Mouse (Mus musculus): ENCODE data around the gene Tulp1. TPM values are rescaled to one million over a fixed set of nuclear protein-coding genes. Genes with fewer than 3 reads are reported as not detected.

The Tulp1 gene
- polyA plus RNA-seq, 2 experiments: 5.0 to 6.4 TPM

DNA sequence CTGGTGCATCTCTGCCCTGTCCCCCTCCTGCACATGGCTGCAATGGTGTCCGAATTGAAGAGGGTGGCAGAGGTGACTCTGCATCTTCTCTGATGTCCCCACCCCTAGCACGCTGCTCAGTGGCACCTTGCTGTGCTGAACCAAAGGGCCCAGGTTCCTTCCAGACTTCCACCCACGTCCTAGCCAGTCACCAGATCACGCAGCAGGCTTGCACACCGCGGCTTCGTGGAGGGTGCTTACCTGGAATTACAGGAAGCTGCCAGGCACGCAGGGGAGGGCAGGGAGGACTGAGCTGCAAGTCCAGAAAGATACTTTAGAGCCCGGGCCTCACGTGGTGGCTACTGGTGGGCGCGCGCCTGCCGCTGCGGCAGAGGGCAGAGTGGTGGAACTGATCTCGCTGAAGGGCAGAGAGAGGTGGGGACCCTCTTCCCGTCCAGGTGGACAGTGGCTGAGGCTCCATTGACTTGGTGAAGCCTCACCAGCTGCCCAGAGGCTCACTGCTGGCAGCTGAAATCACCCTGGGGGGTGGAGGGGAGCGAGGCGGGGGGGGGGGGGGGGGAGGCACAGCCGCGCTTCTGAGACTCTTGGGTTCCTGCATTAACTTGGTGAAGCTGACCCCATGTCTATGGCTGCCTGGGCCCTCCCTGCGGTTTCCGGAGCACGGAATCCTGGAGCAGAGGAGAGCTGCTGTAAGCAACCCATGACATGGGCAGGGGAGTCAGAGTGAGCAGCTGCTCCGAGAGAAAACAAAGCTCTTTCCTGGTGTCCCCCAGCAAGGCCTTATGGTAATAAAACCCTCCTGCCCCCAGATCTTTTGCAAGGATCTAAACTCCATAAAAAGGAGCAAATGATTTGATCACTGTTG, 26.8 kb upstream of the Tulp1 start:
- H3K4me3 ChIP-seq (replicated peaks; ENCODE audit: low read length): no peak overlapping the region
- H3K9ac ChIP-seq (ENCODE audit: low read depth, low read length, severe bottlenecking): no peak overlapping the region; the same call in 1 of the 2 replicates
- ATAC-seq (ENCODE audit: low FRiP score, low read depth) (peak; percentile 24; the same call in 1 of the 2 replicates), DNase-seq (ENCODE audit: low spot score) (no peak)
- H3K27me3 ChIP-seq (ENCODE audit: control insufficient read depth, insufficient read depth, low read length): no peaks in the 10 kb centered on the region
- H3K36me3 ChIP-seq (ENCODE audit: control insufficient read depth, insufficient read depth, low read length): no peaks in the 10 kb centered on the region
- no peaks in the 10 kb centered on the region for H3K9me3 ChIP-seq (ENCODE audit: control insufficient read depth, low read length)
- H3K27ac ChIP-seq (replicated peaks; ENCODE audit: low read depth, low read length): no peak overlapping the region
- TF ChIP-seq POLR2A (IDR thresholded peaks at IDR 0.05; ENCODE audit: borderline replicate concordance, extremely low read depth, insufficient read depth, insufficient read length): no peak
- H3K4me1 ChIP-seq (ENCODE audit: control insufficient read depth, insufficient read depth, low read length): peaks cover 13% of the 10 kb centered on the region; the same call in 1 of the 2 replicates
- WGBS: 9% methylated on average over 21 of the region's 25 CpGs
- H3K4me2 ChIP-seq (replicated peaks; ENCODE audit: low read depth, low read length, severe bottlenecking): peak overlapping the region; percentile 33

DNA sequence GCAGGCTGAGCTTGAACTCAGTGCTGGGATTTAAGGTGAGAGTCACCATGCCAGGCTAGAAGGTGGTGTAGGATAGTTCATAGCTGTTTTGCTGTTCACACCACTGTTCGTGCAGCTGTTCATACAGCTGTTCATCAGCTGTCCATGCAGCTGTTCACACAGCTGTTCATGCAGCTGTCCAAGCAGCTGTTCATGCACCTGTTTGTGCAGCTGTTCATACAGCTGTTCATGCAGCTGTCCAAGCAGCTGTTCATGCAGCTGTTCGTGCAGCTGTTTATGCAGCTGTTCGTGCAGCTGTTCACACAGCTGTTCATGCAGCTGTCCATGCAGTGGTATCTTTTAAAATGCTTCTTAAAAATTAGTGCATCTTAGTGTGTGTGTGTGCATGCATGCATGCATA, 23.5 kb upstream of the Tulp1 start:
- no peak overlapping the region for H3K4me3 ChIP-seq (replicated peaks; ENCODE audit: low read length)
- H3K9me3 ChIP-seq (ENCODE audit: control insufficient read depth, low read length): no peaks in the 10 kb centered on the region
- no peak overlapping the region for H3K9ac ChIP-seq (ENCODE audit: low read depth, low read length, severe bottlenecking)
- H3K36me3 ChIP-seq (ENCODE audit: control insufficient read depth, insufficient read depth, low read length): no peaks in the 10 kb centered on the region
- no peak overlapping the region for H3K27ac ChIP-seq (replicated peaks; ENCODE audit: low read depth, low read length)
- ATAC-seq (ENCODE audit: low FRiP score, low read depth) (no peak), DNase-seq (ENCODE audit: low spot score) (no peak)
- peaks cover 11% of the 10 kb centered on the region; the same call in 1 of the 2 replicates for H3K4me1 ChIP-seq (ENCODE audit: control insufficient read depth, insufficient read depth, low read length)
- no peak for TF ChIP-seq POLR2A (IDR thresholded peaks at IDR 0.05; ENCODE audit: borderline replicate concordance, extremely low read depth, insufficient read depth, insufficient read length)
- H3K27me3 ChIP-seq (ENCODE audit: control insufficient read depth, insufficient read depth, low read length): 0 out of 2 replicates have a peak, but pooled peaks cover 4% of the 10 kb centered on the region
- 75% methylated on average over 3 of the region's 3 CpGs for WGBS
- no peak overlapping the region for H3K4me2 ChIP-seq (replicated peaks; ENCODE audit: low read depth, low read length, severe bottlenecking)

- H3K4me2 ChIP-seq (replicated peaks; ENCODE audit: low read depth, low read length, severe bottlenecking): peak overlapping the region; percentile 40
- peaks cover 4% of the 10 kb centered on the region; the same call in 1 of the 2 replicates for H3K4me1 ChIP-seq (ENCODE audit: control insufficient read depth, insufficient read depth, low read length)
- no peak overlapping the region for H3K9ac ChIP-seq (ENCODE audit: low read depth, low read length, severe bottlenecking)
- no peaks in the 10 kb centered on the region for H3K36me3 ChIP-seq (ENCODE audit: control insufficient read depth, insufficient read depth, low read length)
- DNase-seq (ENCODE audit: low spot score) (peak; percentile 79), ATAC-seq (ENCODE audit: low FRiP score, low read depth) (no peak)
- 0 out of 2 replicates have a peak, but pooled peaks cover 4% of the 10 kb centered on the region for H3K27me3 ChIP-seq (ENCODE audit: control insufficient read depth, insufficient read depth, low read length)
- no peak overlapping the region for H3K27ac ChIP-seq (replicated peaks; ENCODE audit: low read depth, low read length)
- WGBS: 5% methylated on average over 23 of the region's 23 CpGs
- H3K4me3 ChIP-seq (replicated peaks; ENCODE audit: low read length): 0 out of 2 replicates have a peak overlapping the region, but pooled peaks have one; percentile 13
- TF ChIP-seq POLR2A (IDR thresholded peaks at IDR 0.05; ENCODE audit: borderline replicate concordance, extremely low read depth, insufficient read depth, insufficient read length): no peak
- H3K9me3 ChIP-seq (ENCODE audit: control insufficient read depth, low read length): no peaks in the 10 kb centered on the region
Observed at GRCm38 (mm10) chr17:28386150-28386905, 21.3 kb upstream of the Tulp1 start.

GRCm38 (mm10) chr17:28384298-28384697, 19.3 kb upstream of the Tulp1 start:
- Histone ChIP-seq H3K9me3 (ENCODE audit: control insufficient read depth, low read length) (no peaks in the 10 kb centered on the region), H3K9ac (ENCODE audit: low read depth, low read length, severe bottlenecking) (no peak overlapping the region), H3K36me3 (ENCODE audit: control insufficient read depth, insufficient read depth, low read length) (no peaks in the 10 kb centered on the region), H3K27me3 (ENCODE audit: control insufficient read depth, insufficient read depth, low read length) (0 out of 2 replicates have a peak, but pooled peaks cover 4% of the 10 kb centered on the region), H3K4me1 (ENCODE audit: control insufficient read depth, insufficient read depth, low read length) (peaks cover 4% of the 10 kb centered on the region; the same call in 1 of the 2 replicates), H3K4me2 (replicated peaks; ENCODE audit: low read depth, low read length, severe bottlenecking) (no peak overlapping the region), H3K4me3 (replicated peaks; ENCODE audit: low read length) (no peak overlapping the region), H3K27ac (replicated peaks; ENCODE audit: low read depth, low read length) (no peak overlapping the region)
- DNase-seq (ENCODE audit: low spot score): no peak
- ATAC-seq (ENCODE audit: low FRiP score, low read depth): no peak
- TF ChIP-seq POLR2A (IDR thresholded peaks at IDR 0.05; ENCODE audit: borderline replicate concordance, extremely low read depth, insufficient read depth, insufficient read length): no peak
- WGBS: 70% methylated on average over 4 of the region's 4 CpGs

DNA sequence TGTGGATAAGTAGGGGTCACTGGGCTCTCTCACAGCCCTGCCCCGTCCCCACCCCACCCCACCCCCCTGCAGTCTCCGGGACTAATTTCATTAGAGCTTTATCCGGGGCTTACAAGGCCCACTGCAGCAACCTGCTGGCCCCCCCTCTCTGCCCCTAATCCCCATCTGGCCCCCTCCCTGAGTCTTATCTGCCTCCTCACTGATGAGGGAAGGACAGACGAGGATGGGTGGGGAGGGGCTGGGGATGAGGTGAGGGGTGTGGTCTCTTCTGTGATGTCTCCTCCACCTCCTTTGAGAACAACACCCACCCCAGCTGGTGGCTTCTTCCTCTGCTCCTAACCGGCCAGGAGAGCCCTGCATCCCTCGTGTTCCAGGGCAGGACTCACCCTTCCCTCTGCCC, 15.2 kb upstream of the Tulp1 start:
- DNase-seq (ENCODE audit: low spot score) (no peak), ATAC-seq (ENCODE audit: low FRiP score, low read depth) (no peak)
- Histone ChIP-seq H3K27ac (replicated peaks; ENCODE audit: low read depth, low read length) (no peak overlapping the region), H3K4me1 (ENCODE audit: control insufficient read depth, insufficient read depth, low read length) (no peaks in the 10 kb centered on the region), H3K4me2 (replicated peaks; ENCODE audit: low read depth, low read length, severe bottlenecking) (no peak overlapping the region), H3K9ac (ENCODE audit: low read depth, low read length, severe bottlenecking) (no peak overlapping the region), H3K9me3 (ENCODE audit: control insufficient read depth, low read length) (no peaks in the 10 kb centered on the region), H3K27me3 (ENCODE audit: control insufficient read depth, insufficient read depth, low read length) (peaks cover 13% of the 10 kb centered on the region; the same call in 1 of the 2 replicates), H3K4me3 (replicated peaks; ENCODE audit: low read length) (no peak overlapping the region), H3K36me3 (ENCODE audit: control insufficient read depth, insufficient read depth, low read length) (no peaks in the 10 kb centered on the region)
- 2% methylated on average over 5 of the region's 6 CpGs for WGBS
- TF ChIP-seq POLR2A (IDR thresholded peaks at IDR 0.05; ENCODE audit: borderline replicate concordance, extremely low read depth, insufficient read depth, insufficient read length): no peak

Measured in limb, embryonic 14.5 days (tissue).